Mouse (Mus musculus) E14TG2a.4 (cell line): ENCODE measurements around the gene Gm10775.

Experiments
- CTCF ChIP-seq: conservative IDR thresholded peaks from 2 replicates; pipeline ENCODE4 v1.5.1; 2014; ENCODE audit warnings: low read length
- POU5F1 ChIP-seq: IDR thresholded peaks from 2 replicates; pipeline ENCODE4 v1.6.1; 2014; ENCODE audit warnings: low read length, borderline replicate concordance

DNA sequence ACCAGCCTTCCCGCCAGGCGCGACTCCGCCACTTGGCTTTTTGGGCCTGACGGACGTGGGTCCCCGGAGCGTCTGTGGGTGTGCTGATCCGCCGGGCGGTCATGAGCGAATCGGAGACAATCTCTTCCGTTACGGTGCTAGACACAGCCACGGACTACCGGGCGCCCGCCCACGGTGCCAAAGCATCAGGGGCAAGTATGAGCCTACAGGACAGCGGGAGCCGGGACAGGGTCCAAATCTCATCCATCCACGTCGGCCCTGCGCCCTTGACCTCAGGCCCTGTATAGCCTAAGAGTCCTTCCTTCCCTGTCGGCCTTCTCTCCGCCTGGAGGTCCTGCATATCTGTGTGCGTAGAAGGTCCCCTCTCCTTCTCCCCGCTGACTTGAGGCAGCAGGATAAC lies at the start of gene Gm10775:
- TF ChIP-seq CTCF (no peak), POU5F1 (no peak)
